Mouse (Mus musculus): ENCODE results near the gene Immp2l. TPM values are rescaled to one million over a fixed set of nuclear protein-coding genes. Genes with fewer than 3 reads are reported as not detected.

Gene Immp2l
- polyA plus RNA-seq, 1 experiment from 2014 or later, result 5.0 TPM

DNA sequence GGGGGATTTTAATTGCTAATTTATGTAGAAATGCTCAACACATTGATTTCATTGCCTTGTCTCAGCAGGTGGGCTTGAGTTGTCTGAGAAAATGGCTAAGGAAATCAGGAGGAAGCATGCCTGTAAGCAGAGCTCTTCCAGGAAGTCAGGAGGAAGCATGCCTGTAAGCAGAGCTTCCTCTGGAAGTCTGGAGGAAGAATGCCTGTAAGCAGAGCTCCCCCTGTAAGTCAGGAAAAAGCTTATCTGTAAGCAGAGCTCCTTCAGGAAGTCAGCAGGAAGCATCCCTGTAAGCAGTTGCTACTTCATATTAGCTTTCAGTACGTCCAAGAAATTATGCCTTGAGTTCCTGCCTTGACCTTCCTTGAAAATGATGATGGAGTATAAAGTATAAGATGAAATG lies 191.3 kb downstream of the Immp2l start:
- no peak overlapping the region for H3K4me3 ChIP-seq
- H3K9me3 ChIP-seq, result no peaks in the 10 kb centered on the region
- no peak overlapping the region for H3K4me2 ChIP-seq
- no peak overlapping the region for H3K27ac ChIP-seq (replicated peaks)
- H3K9ac ChIP-seq, result no peak overlapping the region
- no peaks in the 10 kb centered on the region for H3K36me3 ChIP-seq
- H3K27me3 ChIP-seq, result no peaks in the 10 kb centered on the region
- no peak for ATAC-seq (ENCODE audit: low FRiP score, low read depth)
- WGBS, result 69% methylated on average over 1 of the region's 1 CpGs
- H3K4me1 ChIP-seq (replicated peaks), result no peaks in the 10 kb centered on the region

DNA sequence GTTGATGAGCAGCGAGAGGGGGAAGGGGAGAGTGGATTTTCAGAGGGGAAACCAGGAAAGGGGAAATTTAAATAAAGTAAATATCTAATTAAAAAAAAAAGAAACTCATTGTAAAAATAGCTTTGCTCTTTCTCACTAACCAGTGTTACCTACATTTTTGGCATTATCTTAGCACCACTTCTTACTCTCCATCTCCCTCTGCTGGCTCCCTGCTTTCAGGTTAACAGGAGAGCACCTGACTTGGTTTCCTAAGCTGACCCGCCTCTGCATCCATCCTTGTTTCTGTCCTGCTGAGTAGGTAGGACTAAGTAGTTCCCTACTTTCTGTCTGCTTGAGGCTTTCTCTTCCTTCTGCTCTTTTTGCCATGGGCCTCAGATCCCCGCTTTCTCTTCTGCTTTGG lies 198.0 kb downstream of the Immp2l start:
- no peaks in the 10 kb centered on the region for H3K9me3 ChIP-seq
- no peak overlapping the region for H3K9ac ChIP-seq
- H3K4me3 ChIP-seq, result no peak overlapping the region
- no peaks in the 10 kb centered on the region for H3K27me3 ChIP-seq
- H3K36me3 ChIP-seq, result no peaks in the 10 kb centered on the region
- H3K27ac ChIP-seq (replicated peaks), result no peak overlapping the region
- WGBS, result 71% methylated on average over 3 of the region's 3 CpGs
- no peak for ATAC-seq (ENCODE audit: low FRiP score, low read depth)
- no peak overlapping the region for H3K4me2 ChIP-seq
- 0 out of 2 replicates have a peak, but pooled peaks cover 4% of the 10 kb centered on the region for H3K4me1 ChIP-seq (replicated peaks)

DNA sequence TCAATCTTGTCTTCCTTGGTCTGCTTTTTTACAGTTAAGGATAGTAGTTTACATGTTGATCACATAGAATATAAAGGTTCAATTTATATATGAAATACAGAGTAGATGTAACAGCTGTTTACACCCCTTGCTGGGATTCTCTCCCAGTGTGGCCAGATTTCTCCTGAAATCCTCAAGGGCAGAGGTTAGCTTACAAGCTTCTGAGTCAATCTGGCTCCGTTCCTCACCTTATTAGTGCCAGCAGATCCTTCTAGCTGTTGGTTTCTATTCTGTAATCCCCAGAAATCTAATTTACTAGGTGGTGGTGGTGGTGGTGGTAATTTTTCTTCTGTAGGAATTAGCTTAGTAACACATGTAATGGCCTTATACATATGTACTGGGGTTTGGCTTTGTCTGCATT lies 199.8 kb downstream of the Immp2l start:
- 66% methylated on average over 1 of the region's 1 CpGs for WGBS
- Histone ChIP-seq H3K27ac (replicated peaks) (no peak overlapping the region), H3K9ac (no peak overlapping the region), H3K9me3 (no peaks in the 10 kb centered on the region), H3K4me3 (no peak overlapping the region), H3K36me3 (no peaks in the 10 kb centered on the region), H3K4me1 (replicated peaks) (0 out of 2 replicates have a peak, but pooled peaks cover 4% of the 10 kb centered on the region), H3K4me2 (no peak overlapping the region), H3K27me3 (no peaks in the 10 kb centered on the region)
- no peak for ATAC-seq (ENCODE audit: low FRiP score, low read depth)

DNA sequence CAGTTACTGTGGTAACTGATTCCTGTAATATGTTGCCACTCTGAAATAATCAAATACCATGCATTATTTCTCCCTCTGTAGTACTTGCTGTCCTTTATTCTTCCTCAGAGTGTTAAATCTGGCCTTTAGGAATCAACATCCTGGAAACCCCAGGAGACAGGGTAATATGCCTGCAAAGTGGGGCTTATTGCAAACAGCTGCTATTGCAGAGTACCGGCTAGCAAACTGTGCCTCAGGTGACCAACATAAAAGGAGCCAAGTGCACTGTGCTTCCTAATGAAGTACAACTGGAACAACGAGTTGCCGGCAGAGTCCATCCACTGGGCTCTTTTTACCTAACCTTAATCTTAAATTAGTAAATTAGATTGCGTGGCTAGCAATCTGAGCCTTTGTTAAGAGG lies 200.6 kb downstream of the Immp2l start:
- no peak for ATAC-seq (ENCODE audit: low FRiP score, low read depth)

DNA sequence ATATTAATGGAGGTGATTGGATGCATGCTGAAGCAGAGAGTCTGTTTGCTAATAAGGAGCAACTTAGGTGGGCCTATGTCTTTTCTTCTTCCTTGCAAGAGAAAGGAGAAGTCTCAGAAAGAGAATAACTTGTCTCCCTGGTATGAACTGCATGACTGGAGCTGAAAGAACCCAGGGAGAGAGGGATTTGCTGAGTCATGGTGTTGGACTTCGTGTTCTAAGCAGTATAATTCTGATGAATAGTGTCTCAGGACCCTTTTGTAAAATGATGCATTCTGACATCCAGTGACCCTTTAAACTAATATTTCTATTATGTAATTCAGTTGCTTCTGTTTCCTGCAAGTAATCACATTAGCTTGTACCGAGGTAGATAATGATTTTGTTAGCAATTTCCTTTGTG lies 208.1 kb downstream of the Immp2l start:
- H3K4me3 ChIP-seq, result no peak overlapping the region
- H3K9ac ChIP-seq, result no peak overlapping the region
- no peaks in the 10 kb centered on the region for H3K36me3 ChIP-seq
- H3K27ac ChIP-seq (replicated peaks), result no peak overlapping the region
- H3K4me2 ChIP-seq, result no peak overlapping the region
- WGBS, result 49% methylated on average over 2 of the region's 2 CpGs
- H3K9me3 ChIP-seq, result no peaks in the 10 kb centered on the region
- no peaks in the 10 kb centered on the region for H3K27me3 ChIP-seq
- no peaks in the 10 kb centered on the region for H3K4me1 ChIP-seq (replicated peaks)
- no peak for ATAC-seq (ENCODE audit: low FRiP score, low read depth)

More for the DNA sequence above, 200.6 kb downstream of the Immp2l start:
- Histone ChIP-seq H3K36me3 (no peaks in the 10 kb centered on the region), H3K4me2 (no peak overlapping the region), H3K9ac (no peak overlapping the region), H3K4me3 (no peak overlapping the region), H3K9me3 (no peaks in the 10 kb centered on the region), H3K27me3 (no peaks in the 10 kb centered on the region), H3K4me1 (replicated peaks) (0 out of 2 replicates have a peak, but pooled peaks cover 4% of the 10 kb centered on the region), H3K27ac (replicated peaks) (no peak overlapping the region)
- WGBS, result 54% methylated on average over 4 of the region's 4 CpGs

DNA sequence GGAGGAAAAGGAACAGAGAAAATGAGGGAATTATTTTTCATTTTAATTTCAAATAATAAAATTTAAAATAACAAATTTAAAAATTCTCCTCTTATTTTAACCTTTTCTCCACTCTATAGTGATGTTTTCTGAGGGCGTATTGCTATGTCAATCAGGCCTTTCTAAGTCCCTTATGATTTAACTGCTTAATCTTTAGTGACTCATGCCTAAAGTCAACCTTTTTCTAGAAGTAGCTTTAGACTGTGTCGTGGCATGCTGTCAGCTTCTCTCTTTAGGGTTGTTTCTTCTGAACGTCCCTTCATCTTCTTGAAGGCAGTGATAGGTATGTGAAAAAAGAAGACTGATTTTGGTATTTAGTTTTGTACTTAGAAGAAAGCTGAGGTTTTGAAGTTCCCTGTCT lies 214.0 kb downstream of the Immp2l start:
- H3K4me3 ChIP-seq, result no peak overlapping the region
- no peak for ATAC-seq (ENCODE audit: low FRiP score, low read depth)
- no peaks in the 10 kb centered on the region for H3K4me1 ChIP-seq (replicated peaks)
- no peaks in the 10 kb centered on the region for H3K27me3 ChIP-seq
- no peaks in the 10 kb centered on the region for H3K9me3 ChIP-seq
- no peaks in the 10 kb centered on the region for H3K36me3 ChIP-seq
- H3K9ac ChIP-seq, result no peak overlapping the region
- WGBS, result 86% methylated on average over 3 of the region's 3 CpGs
- H3K4me2 ChIP-seq, result no peak overlapping the region
- no peak overlapping the region for H3K27ac ChIP-seq (replicated peaks)

DNA sequence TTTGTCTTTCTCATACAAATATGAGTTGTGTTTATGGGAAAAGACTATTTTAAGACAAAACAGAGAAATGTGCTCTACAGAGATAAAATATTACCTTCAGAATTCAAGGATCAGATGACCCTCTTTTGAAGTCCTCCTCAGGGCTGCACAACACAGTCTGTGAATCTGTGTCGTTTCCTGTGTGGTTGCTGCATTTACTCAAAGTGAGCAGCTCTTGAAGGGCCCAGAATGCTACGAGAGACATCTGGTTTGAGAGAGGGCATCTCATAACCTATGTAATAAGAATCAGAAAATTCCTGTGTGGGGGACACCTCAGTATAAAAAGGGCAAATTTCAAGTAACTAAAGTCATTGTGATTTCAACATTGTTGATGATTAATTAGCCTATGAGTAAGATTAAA lies 217.3 kb downstream of the Immp2l start:
- no peak overlapping the region for H3K4me3 ChIP-seq
- H3K4me2 ChIP-seq, result no peak overlapping the region
- H3K9ac ChIP-seq, result no peak overlapping the region
- H3K9me3 ChIP-seq, result no peaks in the 10 kb centered on the region
- H3K36me3 ChIP-seq, result no peaks in the 10 kb centered on the region
- no peaks in the 10 kb centered on the region for H3K27me3 ChIP-seq
- 85% methylated on average over 2 of the region's 2 CpGs for WGBS
- no peak overlapping the region for H3K27ac ChIP-seq (replicated peaks)
- no peaks in the 10 kb centered on the region for H3K4me1 ChIP-seq (replicated peaks)
- ATAC-seq (ENCODE audit: low FRiP score, low read depth), result no peak

DNA sequence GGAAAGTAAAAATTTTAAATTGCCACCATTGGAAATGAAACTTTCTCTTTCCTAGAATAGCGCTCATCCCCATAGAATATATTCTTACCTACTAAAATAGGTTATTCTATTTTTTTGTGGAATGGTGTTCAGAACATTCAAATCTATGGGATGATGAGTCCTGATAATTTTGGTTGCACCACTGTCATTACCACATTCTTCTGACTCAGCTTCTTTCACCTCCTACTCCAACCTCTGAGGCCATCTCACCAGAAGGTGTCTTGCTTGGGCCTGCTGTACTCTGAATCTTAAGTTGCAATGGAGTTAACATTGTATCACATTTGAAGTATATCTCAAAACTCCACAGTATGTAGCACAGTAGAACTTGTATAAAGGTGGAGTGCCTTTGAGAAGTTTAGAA lies 224.4 kb downstream of the Immp2l start:
- Histone ChIP-seq H3K36me3 (no peaks in the 10 kb centered on the region), H3K9me3 (no peaks in the 10 kb centered on the region), H3K9ac (no peak overlapping the region), H3K27ac (replicated peaks) (no peak overlapping the region), H3K4me1 (replicated peaks) (no peaks in the 10 kb centered on the region), H3K4me3 (no peak overlapping the region), H3K27me3 (no peaks in the 10 kb centered on the region), H3K4me2 (no peak overlapping the region)
- no peak for ATAC-seq (ENCODE audit: low FRiP score, low read depth)
- WGBS, result 96% methylated on average over 1 of the region's 1 CpGs

DNA sequence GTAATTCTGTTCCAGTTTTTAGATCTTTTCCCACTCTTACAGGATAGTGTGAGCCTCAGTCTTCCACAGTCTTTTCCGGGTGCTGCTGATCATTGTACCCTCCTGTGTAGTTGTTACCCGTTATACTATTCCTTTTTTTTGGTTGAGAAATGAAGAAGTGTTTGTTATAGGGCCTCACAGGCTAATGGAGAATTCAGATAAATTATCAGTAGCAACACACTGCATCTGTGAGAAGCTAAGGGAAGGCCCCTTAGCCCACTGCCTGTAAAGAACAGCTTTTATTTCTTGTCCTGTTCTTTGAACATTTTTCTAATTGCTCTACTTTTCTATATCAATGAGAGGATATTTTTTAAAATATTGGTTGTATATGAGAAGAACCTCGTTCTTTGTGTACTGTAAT lies 226.2 kb downstream of the Immp2l start:
- no peaks in the 10 kb centered on the region for H3K4me1 ChIP-seq (replicated peaks)
- no peaks in the 10 kb centered on the region for H3K9me3 ChIP-seq
- H3K27me3 ChIP-seq, result no peaks in the 10 kb centered on the region
- 76% methylated on average over 3 of the region's 3 CpGs for WGBS
- H3K9ac ChIP-seq, result no peak overlapping the region
- ATAC-seq (ENCODE audit: low FRiP score, low read depth), result no peak
- H3K36me3 ChIP-seq, result no peaks in the 10 kb centered on the region
- no peak overlapping the region for H3K4me2 ChIP-seq
- H3K4me3 ChIP-seq, result no peak overlapping the region
- H3K27ac ChIP-seq (replicated peaks), result no peak overlapping the region

DNA sequence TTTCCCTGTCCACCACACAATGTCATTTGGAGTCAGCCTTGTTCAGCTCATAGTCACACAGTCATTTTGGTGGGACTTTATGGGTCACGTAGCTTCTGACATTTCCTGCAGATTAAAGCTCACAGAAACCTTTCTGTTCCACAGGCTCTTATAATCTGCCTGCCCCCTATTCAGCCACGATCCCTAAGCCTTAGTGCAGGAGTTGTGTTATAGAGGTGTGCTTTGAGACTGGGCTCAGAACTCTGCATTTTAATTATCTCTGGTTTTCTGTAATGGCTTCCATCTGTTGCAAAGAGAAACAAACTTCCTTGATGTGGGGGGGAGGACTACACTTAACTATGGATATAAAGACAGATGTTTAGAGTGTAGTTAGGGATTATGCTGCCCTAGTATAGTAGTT lies 234.0 kb downstream of the Immp2l start:
- WGBS, result 71% methylated on average over 2 of the region's 2 CpGs
- no peaks in the 10 kb centered on the region for H3K27me3 ChIP-seq
- H3K4me2 ChIP-seq, result no peak overlapping the region
- no peaks in the 10 kb centered on the region for H3K9me3 ChIP-seq
- no peaks in the 10 kb centered on the region for H3K36me3 ChIP-seq
- H3K9ac ChIP-seq, result no peak overlapping the region
- H3K4me1 ChIP-seq (replicated peaks), result no peaks in the 10 kb centered on the region
- no peak overlapping the region for H3K4me3 ChIP-seq
- no peak for ATAC-seq (ENCODE audit: low FRiP score, low read depth)
- no peak overlapping the region for H3K27ac ChIP-seq (replicated peaks)

DNA sequence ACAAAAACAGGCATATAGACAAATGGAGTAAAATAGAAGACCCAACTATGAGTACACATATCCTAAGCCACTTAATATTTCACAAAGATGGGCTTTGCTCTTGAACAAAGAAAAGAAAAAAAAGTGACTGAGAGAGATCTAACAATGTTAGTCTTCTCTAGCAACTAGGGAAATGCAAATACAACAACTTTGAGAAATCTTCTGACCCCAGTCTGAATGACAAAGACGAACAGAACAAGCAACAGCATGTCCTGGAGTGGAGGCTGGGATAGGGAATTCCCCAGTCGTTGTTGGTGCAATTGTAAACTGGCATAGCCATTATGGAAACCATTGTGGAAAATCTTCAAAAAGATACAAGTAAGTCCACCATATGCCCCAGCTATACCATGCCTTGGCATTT lies 235.7 kb downstream of the Immp2l start:
- Histone ChIP-seq H3K4me1 (replicated peaks) (no peaks in the 10 kb centered on the region), H3K9me3 (no peaks in the 10 kb centered on the region), H3K4me3 (no peak overlapping the region), H3K27ac (replicated peaks) (no peak overlapping the region), H3K27me3 (no peaks in the 10 kb centered on the region), H3K9ac (no peak overlapping the region), H3K4me2 (no peak overlapping the region), H3K36me3 (no peaks in the 10 kb centered on the region)
- WGBS, result 64% methylated on average over 2 of the region's 2 CpGs
- ATAC-seq (ENCODE audit: low FRiP score, low read depth), result no peak

DNA sequence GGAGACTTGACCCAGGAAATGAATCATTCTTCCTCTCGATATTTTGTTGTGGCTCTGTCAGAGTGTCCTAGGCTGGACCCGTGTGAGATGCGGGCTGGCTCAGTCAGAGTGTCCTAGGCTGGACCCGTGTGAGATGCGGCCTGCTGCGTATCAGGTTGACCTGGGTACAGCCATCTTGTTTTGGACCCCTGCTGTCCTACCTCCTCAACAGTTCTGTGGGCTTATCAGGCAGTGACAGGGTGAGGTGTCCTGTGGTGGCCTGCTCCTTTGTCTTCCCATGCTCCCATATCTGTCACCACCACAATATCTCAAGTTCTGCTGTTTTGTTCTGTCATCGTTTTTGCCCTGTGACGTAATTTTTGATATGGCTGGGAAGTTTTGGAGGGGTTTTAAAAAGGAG lies 250.2 kb downstream of the Immp2l start:
- Histone ChIP-seq H3K27ac (replicated peaks) (no peak overlapping the region), H3K4me2 (no peak overlapping the region), H3K27me3 (no peaks in the 10 kb centered on the region), H3K9ac (no peak overlapping the region), H3K4me1 (replicated peaks) (no peaks in the 10 kb centered on the region), H3K36me3 (no peaks in the 10 kb centered on the region), H3K4me3 (no peak overlapping the region), H3K9me3 (no peaks in the 10 kb centered on the region)
- WGBS, result 87% methylated on average over 8 of the region's 8 CpGs
- ATAC-seq (ENCODE audit: low FRiP score, low read depth), result no peak; the same call in 1 of the 2 replicates

DNA sequence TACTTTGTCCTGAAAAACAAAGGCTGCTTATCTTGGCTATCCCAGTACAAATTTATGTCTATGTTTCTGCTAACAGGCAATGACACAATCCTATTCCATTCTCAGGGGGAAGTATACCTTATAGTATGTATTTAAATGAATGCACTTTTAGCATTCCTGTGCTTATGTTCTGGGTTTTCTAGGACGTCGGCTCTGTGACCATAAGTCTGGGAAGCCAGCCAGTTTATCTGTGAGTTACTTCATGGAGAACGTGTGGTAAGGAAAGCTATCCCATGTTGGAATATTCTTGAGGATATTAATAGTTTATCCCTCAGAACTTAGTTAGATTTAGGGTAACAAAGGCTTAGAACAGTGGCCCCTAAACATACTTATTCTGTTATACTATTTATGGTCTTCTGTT lies 251.5 kb downstream of the Immp2l start:
- no peaks in the 10 kb centered on the region for H3K9me3 ChIP-seq
- ATAC-seq (ENCODE audit: low FRiP score, low read depth), result no peak
- no peaks in the 10 kb centered on the region for H3K36me3 ChIP-seq
- no peaks in the 10 kb centered on the region for H3K27me3 ChIP-seq
- no peaks in the 10 kb centered on the region for H3K4me1 ChIP-seq (replicated peaks)
- WGBS, result 28% methylated on average over 3 of the region's 3 CpGs
- no peak overlapping the region for H3K4me3 ChIP-seq
- no peak overlapping the region for H3K9ac ChIP-seq
- no peak overlapping the region for H3K4me2 ChIP-seq
- no peak overlapping the region for H3K27ac ChIP-seq (replicated peaks)
